Mouse (Mus musculus) frontal cortex, postnatal 36 days (tissue): ENCODE measurements around the gene Zdhhc6.

ENCODE experiments used
- DNase-seq, 2 experiments: peaks; one replicate each; pipeline ENCODE4 v3.0.0; 2022; ENCODE audit warnings: low spot score in 2 of 2

The Zdhhc6 gene

DNA sequence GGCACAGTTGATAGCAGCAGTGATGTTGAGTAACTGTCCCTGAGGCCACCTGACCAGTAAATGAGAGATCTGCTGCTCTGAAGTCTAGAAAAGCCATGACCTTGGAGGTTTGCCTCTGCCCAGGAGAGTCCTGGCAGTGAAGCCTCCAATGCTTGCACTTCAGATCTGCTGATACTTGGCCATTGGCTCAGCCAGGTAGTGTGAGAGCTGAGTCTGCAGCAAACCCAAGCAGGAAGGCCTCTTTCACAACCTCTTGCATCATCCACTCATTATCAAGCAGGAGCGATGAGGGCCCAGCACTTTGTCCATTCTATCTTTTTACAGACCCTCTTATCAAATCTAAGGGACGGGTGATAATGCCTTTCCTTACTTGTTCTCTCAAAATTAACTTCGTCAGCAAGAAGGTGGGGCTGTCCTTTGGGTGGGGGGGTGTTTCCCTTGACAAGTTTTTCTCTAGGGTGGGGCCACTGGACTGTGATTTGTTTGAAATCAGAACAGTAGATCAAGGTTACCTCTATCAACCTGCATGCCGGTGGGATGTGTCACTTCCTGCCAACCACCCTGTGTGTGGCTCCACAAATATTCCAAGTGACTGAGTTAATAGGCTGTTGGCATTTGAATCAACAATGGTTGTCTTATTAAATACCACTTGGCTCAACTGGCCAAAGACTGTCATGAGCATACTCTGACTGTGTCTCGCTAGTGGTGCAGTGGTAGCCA, 58.0 kb downstream of the Zdhhc6 start:
- no peak for DNase-seq

DNA sequence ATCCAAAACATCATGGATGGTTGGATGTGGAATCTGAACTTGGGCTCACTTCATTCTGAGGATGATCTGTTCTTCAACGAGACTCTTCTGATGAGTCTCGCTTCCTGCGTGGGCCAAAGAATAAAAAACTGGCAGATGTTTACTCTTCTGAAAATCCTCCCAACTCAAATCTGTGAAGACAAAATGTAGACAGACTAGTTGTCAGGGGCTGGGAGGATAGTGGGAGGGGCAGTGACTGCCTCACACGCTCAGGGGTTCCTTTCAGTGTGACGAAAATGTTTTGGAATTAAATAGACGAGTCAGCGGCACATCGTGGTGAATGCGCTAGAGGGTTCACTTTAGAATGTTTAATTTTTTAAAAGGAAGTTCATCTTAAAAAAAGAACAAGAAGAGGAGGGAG, 59.7 kb downstream of the Zdhhc6 start:
- peak; percentile 30 to 56 for DNase-seq

DNA sequence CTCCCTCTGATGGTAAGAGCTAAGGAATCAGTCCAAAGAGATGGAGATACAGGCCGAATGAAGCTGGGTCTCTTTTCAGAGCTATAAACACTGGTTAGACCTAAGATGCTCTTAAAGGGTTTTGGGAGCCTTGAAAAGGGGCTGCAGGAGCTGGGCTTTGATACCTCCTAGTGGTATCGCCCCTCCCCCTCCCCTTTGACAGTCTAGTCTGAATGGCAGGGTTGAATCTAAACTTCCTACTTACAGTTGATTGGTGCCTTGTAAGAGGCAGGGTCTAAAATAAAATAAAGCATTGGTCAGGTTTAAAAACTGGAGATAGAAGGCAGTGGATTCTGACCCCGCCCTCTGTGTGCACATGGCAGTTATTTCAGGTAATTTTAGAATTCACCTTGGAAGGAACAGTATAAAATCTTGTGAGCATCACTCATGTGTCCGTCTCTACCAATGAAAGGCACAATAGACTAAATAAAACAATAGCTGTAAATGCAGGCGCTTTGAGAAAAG, 61.3 kb downstream of the Zdhhc6 start:
- peak in 1 of 2 experiments; percentile 22 for DNase-seq

DNA sequence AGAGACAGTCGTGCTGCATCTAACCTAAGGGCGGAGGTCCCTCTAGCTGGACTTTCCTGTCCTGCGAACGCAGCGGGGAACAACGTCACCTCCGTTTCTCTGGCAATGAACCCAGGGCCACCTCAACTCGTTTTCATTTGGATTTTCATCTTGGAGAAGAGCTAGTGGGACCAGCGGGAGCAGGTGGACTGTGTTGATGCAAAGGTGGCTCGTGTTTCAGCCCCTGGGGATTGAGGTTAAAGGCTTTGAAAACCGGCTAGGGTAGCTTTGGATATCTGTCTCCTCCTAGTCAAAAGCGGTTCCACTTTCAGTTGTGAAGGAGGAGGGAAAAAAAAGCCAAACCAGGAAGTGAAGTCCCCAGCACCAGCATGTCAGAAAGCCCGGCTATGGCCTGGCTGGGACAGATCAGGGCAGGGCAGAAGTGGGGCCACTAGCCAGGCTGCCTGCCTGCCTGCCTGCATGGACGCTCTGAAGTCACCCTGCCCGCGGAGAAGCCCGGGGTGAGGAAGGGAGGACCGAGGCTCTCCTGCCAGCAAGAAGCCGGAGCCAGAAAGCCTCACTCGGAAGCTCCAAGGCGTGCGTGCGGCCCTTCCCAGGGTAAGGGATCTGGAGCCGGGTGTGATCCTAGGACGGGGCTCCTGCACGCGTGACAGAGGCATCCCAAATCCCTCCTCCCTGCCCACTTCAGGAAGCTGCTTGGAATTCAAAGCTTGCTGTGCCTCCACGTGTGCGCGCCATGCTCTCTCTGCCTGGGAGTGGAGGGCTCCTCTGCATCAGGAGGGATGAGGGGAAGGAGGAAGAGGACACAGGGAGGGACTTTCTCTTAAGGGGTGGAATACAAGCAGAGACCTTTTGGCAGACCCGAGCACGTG, 62.0 kb downstream of the Zdhhc6 start:
- DNase-seq, result peak; percentile 58 to 64

DNA sequence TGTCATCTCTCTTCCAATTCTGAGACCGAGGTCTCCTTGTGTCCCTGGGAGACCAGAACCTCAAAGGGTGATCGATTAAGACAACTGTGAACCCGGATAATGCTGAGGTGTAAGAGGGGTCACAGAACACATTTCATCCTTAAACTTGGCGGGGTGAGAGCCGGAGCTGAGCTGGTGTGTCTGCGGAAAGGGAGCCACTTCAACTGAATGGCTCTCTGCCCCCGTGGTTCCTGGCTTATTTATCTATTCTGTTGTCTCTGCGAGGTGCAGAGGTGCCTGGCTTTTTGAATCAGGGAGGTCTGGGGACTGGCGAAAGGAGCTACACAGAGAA, 62.6 kb downstream of the Zdhhc6 start:
- DNase-seq, result no peak

DNA sequence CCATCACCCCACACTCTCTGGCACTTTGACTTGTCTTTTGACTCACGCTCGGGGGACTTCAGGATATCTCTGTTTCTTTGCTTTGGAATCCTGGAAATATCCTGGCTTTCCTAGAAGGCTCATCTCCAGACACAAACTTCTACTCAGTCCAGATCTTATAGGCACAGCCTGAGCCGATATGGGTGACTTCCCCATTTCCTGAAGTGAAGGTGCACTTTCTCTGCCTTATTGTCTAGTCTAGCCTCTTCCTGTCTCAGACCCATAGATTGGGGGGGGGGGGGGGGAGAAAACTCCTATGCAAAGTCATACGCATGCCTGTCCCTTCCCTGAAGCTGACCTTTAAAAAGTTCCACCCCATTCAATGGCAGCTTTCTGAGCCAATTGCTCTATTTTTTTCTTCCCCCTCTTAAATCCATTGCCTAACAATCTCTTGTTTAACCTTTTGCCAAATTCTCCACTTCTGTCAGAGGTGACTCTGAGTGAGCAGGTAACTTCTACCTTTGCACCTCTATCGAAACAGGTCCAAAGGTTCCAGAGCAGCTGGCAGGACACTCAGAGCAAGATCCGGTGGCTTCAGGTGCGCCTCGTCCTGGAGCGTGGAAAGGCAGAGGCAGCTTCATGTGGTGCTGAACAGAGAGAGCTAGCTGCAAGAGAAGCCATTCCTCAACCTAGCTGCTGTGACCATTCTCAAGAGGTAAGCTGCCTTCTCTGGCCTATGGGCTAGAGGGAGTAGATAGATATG, 64.3 kb downstream of the Zdhhc6 start, which contains the start of gene Acsl5:
Gene Acsl5, plus strand, starts transcription at position 556 of the 742 bp plus-strand sequence.
- DNase-seq, result no peak

DNA sequence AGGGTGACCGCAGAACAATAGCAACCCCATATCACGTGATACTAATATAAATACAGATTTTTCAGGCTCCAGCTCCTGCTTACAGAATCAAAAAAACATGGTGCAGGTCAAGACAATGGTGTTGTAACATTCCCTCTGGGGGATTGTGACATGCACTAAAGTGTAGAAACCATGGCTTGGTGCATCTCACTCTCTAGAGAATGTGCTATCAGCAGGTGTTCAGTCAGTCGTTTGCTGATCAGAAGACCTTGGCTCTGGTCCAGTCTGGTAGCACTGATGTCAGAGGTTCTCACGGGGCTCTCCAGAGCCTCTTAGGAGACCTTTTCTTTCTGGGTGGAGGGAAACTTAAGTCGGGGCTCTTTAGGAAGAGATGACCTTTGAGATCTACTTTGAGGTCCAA, 65.4 kb downstream of the Zdhhc6 start:
- DNase-seq, result no peak

DNA sequence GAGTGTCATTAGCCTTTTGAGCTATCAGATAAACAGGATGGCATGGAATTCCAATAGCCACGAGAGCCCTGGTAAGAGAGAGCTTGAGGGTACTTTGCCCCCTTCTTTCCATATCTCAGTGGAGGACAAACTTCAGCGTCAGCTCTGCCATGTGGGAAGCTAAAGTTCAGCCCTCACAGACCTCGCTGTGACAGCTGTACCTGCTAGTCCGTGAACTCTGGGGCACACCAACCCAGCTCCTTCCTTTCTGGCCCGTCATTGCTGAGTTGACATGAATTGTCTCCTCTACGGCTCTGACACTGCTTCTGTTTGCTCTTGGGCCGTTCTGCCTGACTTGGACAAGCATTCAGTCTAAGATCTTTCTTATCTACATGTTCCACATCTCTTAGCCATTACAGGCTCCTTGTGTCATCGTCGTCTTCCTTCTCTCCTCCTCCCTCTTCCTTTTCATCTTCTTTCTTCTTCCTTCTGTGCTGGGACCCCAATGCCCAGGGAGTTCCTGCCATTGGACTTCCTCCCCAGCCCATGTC, 67.8 kb downstream of the Zdhhc6 start:
- DNase-seq, result no peak

DNA sequence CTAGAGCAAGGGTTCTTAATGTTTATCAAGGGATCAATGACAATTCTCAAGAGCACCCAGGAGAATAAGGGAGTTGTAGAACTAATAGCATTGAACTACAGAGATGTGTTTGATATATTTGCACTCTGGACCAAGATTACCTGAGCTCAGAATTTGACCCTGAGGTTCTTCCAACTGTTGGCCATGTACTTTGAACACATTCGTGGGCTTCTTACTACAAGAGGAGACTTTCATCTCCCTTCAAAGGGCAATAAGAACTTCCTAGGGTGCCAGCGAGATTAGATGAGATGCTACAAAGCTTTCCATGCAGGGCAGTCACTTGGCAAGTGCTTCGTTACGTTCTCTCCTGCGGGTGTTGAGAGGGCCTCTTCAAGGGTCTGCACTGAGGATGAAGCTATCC, 68.3 kb downstream of the Zdhhc6 start:
- DNase-seq, result no peak

DNA sequence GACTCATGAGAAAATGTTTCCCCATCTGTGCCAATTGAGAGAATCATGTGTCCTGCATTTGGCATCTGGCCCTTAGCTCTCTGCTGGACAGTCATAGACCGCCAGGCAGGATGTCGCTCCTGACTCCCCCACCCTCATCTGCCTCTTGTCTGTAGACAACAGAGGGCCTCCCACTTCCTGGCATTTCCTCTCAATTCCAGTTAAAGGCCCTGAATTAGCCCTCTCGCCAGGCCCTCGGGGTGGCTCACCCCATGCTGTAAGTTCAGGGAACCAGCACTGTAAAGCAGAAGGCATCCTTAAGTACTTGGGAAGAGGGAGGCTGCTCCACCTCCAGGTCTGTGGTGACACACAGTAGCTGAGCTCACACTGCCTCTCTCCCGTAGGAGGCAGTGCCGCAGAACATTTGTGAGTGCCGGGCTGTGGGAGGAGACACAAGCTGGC, 71.0 kb downstream of the Zdhhc6 start:
- peak; percentile 54 to 68 for DNase-seq

DNA sequence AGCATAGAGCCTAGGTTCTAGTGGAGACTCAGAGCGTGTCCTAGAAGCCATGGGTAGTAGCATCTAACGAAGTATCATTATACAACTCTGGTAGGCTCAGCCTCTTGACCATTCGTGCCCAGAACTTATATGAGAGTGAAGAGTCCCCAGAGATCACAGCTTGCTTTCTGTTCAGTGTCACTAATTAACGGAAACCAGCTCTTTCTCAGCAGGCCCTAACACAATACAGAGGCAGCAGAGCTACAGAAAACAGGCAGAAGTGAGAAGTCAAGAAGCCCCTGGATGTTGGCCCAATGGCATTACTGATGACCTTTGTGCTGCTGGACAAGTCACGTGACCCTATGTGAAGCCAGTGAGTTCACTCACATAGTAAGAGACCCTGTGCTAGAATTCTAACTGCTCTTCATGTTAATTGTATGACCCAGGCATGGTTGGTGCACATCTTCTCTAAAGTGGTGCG, 74.6 kb downstream of the Zdhhc6 start, which contains the start of gene Gucy2g:
Gene Gucy2g, minus strand, starts transcription at position 51 of the 460 bp plus-strand sequence.
- no peak for DNase-seq

DNA sequence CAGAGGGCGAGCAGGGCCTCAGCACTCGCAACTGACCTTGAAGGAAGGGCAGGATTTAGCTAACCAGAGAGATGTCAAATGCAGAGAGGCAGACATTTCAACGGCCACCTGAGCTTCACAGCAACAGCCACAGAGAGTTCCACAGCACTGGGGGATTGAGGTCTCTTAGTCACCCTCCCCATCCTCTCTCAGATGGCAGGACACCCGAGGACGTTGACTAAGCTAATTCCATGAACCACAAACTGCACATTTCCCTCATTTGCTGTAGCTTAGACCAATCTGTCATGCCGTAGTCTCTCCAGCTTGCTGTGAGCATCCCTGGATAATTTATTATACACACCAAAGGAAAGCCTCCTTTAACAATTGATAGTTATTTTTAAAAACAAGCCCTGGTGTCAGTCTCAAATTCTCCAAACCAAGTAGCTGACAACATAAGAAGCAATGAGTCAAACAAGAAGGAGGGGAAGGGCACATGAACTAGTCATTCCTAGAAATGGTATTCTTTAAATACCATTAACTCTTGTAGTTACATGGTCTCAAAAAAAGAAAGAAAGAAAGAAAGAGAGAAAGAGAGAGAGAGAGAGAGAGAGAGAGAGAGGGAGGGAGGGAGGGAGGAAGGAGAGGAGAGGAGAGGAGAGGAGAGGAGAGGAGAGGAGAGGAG, 75.9 kb downstream of the Zdhhc6 start:
- no peak for DNase-seq

DNA sequence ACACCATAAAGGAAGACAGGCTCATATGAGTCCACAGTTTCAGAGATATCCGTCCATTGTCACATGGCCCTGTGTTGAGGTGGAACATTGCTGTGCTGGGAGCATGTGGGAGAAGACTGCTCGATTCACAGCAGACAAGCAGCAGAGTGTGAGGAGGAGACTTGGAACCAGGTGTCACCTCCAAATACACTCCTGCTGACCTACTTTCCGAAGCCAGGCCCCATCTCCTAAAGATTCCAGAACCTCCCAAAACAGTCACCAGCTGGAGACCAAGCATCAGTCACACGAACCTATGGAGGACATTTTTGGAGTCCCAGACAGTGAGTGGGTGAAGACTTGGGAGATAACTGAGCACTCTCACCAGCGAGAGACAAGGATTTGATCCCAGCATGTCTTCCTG, 79.3 kb downstream of the Zdhhc6 start:
- DNase-seq, result peak; percentile 21 to 69

DNA sequence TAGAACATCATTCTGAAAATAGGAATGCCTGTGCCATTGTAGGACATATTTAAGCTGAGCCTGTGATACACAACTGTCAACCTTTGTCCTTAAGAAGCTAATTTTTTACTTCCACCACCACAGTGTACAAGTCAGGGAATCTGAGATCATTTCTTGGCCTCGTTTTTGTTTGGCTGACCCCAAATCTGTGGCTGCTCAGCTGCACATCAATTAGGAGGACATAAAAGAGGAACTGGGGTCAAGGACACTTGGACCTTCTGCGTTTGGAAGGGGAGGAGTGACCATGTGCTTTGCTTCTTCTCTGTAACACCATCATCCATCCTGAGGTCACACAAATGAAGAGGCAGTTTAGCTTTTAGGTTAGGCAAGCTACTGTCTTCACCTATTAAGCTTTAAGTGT, 79.8 kb downstream of the Zdhhc6 start:
- DNase-seq, result no peak

DNA sequence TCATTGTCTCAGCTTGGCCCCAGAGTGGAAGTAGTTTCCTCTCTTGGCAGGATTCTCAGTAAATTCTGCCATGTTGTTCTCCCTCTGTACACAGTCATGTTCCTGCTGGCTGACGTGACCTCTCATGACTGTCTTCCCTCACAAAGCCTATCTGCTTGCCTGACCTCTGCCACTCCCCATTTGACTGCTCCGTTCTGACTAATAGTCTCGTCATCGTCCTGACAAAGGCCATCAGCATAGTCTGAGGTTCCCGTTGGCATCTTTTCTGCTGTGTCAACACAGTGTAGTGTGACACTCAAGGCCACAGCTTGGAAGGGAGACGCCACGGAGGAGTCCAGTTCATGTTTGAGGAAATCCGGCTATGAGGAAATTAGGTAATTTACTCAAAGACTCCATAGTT, 83.7 kb downstream of the Zdhhc6 start:
- no peak for DNase-seq

DNA sequence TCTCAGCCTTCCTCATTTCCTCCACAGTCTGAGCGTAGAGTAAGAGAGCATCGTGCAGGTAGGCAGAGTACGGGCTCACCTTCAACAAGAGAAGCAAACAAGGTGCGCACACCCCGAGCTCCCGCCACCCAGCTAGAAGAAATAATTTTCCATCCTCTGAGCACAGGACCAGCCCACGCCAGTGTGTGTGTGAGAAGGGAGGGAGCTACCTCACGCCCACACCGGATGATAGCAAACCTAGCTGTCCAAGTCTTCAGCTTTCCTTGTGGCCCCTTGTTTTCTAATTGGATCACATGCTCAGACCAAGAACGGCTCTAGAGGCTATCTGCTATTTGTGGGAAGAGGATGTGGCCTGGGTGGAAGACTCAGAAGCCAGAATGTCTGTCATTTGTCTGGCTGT, 84.8 kb downstream of the Zdhhc6 start:
- DNase-seq, result peak; percentile 38

DNA sequence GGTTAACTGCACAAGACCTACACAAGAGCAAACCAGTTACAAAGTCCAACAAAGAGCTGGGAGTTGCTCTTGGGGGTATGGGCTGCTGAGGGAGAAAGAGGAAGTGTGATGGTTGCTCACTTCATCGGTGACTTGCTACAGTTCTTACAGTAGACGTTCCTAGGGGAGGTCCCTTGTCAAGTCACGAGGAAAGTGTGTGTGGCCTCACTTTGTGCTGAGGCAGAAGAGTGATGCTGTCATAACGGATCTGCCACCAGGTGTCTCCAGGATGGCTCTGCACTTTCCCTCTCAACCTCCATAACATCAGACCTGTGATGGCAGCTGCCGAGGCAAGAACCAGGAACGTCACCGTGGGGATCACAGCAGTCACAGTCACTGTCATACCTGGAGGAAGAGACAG, 88.7 kb downstream of the Zdhhc6 start:
- DNase-seq, result no peak

DNA sequence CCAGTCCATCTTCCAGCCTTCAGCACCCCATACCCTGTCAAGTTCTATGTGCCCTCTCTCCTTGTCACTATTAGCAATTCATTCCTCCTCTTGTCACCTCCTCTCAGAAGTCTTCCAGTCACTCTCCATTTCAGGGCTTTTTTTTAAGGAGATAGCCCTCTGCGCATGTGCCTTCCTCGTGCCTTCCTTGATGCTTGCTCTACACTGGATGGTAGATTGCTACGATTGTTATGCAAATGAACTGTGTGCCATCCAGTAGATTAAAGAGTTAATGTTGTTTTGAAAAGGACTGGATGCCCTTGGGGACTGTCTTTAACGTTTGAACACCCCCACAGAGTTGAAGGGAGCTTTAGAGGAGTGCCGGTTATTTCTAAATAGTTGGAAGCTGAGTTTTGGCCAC, 89.2 kb downstream of the Zdhhc6 start:
- DNase-seq, result no peak

DNA sequence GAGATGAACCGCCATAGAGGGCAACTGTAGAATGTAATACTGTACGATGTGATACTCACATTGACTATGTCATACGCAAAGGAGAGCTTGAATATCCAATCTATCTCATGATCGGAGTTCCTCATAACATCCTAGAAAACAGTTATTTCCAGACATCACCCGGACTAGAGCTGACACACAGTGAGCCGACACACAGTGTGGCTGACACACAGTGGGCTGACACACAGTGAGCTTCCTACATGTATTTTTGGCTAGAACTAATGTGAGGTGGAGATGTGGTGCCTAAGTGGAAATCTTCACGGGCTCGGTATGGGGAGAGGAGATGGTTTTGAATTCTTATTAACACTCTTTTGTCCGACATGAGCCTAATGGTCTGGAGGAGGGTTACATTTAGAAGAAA, 93.6 kb downstream of the Zdhhc6 start:
- no peak for DNase-seq
